Mouse (Mus musculus): Measurements from ENCODE around the gene Dspp.
A peak's percentile ranks its signal among the peaks of the same experiment; 100 is the strongest.

Dspp gene

DNA sequence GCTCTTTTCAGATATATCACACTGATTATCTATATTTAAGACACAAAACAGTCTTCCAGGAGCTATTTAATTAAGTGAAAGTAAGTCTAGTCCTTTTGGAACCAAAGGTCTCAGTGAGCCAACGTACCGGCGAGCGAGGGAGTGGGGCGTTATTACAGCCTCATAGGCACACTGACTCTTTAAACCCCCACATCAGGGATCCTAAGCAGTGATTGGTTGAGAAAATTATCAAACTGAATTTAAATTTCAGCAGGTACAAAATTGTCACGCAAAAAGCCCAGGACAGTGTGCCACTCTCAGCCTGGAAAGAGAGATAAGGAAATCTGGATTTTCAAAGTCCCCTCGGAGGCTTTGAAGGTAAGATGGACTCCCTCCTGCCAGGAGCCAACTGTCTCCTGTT lies at the start of gene Dspp:
TSS of gene Dspp (plus strand) at position 301 of the 400 bp plus-strand sequence.
- DNase-seq (ENCODE audit: low spot score in 2 of 2) = no peak

DNA sequence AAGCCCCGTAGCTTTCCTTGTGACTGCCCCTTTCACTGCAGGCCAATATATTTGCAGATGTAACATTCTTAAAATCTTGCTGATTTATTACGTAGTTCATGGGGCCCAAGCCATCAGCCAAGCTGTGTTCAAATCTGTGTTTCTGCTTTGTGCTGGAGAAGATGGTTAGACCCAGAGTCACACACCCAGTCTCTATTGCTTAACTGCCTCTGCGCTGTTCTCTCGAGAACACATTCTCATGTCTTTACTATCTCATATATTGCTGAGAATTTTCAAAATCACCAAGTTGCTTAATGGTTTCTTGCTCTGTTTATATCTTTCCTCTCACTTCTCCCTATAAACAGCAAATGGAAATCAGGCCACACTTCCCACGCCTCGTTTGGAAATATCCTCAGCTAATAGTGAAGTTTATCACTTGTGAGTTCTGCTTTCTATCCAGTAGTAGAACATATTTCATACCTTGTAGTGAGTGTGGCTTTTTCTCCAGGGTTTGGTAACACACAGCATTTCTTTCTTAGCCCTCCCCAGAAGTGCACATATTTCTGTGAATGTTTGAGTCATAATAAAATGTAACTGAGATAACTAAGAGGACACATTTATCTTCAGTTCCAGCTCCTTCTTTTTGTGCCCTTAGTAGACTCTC lies 46.4 kb upstream of the Dspp start:
- DNase-seq (ENCODE audit: low spot score in 2 of 2) = no peak

DNA sequence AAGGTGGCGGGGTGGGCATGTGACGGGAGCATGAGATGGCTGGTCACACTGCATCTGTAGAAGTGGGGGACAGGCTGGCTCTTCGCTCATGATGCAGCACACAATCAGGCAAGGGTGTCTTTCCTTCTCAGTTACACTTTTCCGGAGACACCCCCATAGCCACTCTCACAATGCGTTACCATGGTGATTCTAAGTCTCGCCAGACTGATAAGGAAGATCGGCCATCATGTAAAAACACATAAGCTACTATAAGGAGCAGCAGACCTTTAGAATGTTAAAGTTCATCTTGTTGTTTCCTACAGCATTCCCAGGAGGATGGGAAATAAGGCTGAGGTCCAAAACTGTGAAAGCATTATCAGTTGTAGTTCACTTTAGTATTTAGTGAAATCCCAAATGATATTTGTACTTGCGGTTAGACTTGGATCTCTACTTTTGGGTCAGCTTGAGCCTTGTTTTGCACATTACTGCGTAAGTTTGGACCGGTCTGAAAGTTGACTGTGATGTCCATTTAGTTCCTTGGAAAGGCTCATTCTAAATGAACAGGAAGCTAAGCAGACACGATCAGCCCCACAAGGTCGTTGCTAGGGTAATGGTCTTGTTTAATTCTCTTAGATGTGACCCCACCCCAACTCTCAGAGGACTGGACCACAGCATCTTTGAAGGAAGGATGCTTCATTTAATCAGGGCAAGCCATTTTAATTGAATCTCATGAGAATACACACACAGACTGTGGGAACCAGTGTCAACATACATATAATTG lies 43.8 kb upstream of the Dspp start:
- peak; percentile 69 to 72 for DNase-seq (ENCODE audit: low spot score in 2 of 2)

DNA sequence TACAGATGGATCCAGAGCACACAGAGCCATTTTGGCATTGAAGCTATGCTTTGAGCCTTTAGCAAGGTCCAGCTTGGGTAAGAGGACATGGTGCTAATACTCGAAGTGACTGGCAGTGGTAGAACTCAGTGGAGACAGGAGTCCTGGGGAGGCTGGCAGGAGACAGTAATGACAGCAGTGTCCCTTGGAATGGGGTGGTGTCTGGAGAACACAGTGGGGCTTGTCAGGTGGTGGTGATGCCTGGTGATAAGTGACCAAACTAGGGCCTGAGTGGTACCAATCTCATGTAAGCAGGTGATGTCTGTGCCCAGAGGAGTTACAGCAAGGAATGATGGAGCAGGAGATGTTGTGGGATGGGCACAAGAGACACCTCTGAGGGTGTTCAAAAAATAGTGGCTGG lies 43.2 kb upstream of the Dspp start:
- DNase-seq (ENCODE audit: low spot score in 2 of 2) = no peak

DNA sequence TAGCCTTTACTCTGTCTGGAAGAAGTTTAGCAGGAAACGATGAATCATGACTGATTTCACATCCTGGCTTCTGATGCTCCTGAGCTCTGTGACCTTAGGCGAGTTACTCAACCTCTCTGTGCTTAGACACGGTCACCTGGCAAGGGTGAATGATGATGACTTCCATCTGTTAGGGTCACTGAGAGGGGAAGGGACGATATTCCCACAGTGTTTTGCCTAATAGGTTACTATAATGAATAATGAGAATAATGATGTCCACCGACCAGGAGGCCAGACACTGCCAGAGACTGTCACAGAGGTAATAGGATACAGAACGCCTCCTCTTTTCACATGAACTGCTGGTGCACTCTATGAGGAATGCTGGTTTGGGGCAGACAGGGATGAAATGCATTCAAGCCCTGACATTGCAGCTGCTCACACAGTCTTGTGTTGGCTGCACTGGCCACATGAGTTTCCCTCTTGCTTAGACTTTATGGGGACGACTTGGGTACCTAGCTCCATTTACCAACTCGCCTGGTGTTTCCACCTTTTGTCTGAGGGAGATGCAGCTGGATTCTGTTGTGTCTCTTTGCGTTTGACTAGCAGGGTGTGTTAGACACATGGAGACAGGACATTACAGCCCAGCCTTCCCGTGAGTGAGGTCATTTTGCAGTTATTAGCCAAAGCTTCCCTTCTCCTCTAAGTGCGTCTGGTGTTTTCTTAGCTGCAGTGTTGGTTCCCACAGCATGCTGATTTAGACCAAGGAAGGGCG lies 42.1 kb upstream of the Dspp start:
- DNase-seq (ENCODE audit: low spot score in 2 of 2) = peak; percentile 75 to 76

DNA sequence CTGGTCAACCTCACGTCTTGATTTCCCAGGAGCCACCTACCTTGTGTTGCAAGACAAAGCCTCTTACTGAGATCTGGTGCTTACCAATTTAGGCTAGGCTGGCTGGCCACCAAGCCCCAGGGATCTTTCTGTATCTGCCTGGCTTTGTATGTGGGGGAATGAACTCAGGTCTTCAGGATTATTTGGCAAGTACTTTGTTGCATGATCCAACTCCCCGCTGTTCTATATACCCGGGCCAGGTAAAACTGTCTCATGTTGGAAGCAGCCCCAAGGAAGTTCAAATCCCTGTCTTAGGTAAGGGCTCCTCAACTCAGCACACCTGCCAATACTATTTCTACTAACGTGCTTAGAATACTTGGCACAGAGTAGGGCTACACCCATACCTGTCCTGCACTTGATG lies 39.6 kb upstream of the Dspp start:
- DNase-seq (ENCODE audit: low spot score in 2 of 2) = no peak

DNA sequence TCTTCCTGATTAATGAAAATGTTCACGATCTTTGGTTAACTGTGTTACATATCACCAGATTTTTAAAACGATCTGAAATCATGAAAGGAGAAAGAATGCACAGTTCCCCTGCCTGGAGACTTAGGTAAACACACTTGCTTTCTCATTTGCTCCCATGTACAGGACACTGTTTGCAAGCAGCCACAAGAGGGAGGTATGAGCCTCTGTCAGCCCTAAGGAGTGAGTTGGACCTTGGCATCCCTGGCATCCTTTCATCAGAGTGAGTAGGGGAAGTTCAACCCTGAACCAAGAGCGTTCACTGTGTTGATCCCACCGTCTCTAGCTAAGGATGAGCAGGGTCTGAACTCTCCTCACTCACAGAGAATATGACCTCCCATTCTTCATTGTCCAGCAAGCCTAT lies 39.0 kb upstream of the Dspp start:
- no peak for DNase-seq (ENCODE audit: low spot score in 2 of 2)

DNA sequence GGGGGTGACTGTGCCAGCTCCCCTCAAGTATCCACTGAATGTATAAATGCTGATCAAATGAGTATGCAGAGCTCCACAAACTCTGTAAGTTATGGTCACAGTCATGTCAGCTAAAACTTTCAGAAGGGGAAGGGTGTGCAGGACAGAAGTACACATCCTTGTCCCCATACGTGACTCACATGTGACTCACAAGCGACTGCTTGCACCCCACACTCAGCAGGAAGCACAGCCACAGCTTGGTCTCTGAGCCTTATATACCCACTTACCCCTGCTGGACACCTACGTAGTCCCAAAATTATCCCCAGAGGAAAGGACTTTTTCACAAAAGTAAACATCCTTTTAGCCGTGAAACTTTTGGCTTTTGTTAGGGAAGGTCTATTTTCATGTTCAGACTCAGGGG lies 36.8 kb upstream of the Dspp start:
- no peak for DNase-seq (ENCODE audit: low spot score in 2 of 2)

DNA sequence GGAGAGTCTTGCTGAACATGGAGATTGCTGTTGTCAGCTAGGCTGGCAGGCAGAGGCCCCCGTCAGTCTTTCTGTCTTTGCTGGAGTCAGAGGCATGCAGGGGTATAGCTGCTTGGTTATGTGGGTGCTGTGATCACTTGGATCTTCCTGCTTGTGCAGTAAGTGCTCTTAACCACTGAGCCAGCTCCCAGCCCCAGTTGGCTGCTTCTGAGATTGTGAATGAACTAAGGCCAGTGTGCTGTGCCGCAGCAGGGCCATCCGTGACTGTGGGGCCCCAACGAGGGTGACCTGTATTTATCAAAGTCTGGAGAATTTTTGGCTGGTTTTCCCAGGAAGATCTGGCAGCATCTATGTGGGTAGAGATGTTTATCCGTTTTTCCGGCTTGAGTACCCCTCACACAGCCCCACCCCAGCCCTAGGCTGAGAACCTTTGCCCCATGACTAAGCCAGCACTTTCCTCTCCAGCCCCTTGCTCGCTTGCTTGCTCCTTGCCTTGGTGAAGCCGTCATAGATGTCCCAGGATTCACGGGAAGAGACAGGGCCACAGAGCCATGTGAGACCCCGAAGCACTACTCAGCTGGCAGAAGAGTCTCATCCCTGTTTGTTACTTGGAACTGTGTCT lies 32.5 kb upstream of the Dspp start:
- DNase-seq (ENCODE audit: low spot score in 2 of 2) = no peak

DNA sequence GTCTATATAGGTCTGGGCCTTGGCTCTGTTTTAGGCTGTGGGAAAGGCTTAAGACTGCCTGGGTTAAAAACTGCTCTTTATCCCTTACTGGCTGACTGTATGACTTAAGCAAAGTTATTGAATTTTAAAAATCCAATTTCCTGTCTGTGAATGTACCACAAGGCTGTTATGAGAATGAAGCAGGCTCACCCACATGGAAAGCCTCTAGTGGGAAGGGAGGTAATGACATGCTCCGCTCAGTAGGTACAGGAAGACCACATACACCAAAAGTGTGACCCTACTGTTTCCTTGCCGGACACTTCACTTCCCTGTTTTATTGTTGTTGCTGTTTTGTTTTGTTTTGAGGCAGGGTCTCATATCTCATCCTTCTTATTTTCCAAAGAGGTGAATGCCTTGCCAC lies 29.4 kb upstream of the Dspp start:
- no peak for DNase-seq (ENCODE audit: low spot score in 2 of 2)

DNA sequence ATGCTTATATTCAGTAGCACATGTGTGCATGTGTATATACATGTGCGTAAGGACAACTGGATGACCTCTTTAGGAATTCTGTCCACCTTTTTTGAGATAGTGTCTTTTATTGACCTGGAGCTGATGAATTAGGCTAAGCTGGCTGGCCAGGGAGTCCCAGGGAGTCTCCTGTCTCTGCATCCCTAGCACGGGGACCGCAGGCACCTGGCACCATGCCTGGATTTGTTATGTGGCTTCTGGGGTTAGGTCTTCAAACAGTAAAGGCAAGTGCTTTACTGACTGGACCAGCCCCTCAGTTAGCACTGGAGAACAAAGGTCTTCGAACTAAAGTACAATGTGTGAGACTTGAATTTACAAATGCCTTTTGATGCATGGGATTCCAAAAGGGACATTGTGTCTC lies 26.5 kb upstream of the Dspp start:
- no peak for DNase-seq (ENCODE audit: low spot score in 2 of 2)

DNA sequence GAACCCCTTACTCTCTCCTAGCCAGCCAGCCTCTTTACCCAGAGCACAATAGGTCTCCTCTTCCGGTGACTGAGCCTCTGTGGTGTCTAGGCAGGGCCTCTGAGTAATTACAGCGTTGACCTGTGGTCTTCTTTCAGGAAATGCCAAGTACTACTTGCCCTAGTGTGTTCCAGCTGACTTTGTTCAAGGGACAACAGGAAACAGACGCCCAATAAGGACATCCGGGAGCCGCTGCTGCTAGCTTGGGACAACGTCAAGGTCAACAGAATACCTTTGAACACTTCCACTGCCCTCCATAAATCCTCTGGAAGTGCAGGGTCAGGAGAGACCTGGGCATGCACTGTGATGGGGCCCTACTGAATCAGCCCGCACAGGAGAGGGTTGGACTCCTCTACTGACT lies 21.2 kb upstream of the Dspp start:
- DNase-seq (ENCODE audit: low spot score in 2 of 2) = peak in 1 of 2 experiments; percentile 35

DNA sequence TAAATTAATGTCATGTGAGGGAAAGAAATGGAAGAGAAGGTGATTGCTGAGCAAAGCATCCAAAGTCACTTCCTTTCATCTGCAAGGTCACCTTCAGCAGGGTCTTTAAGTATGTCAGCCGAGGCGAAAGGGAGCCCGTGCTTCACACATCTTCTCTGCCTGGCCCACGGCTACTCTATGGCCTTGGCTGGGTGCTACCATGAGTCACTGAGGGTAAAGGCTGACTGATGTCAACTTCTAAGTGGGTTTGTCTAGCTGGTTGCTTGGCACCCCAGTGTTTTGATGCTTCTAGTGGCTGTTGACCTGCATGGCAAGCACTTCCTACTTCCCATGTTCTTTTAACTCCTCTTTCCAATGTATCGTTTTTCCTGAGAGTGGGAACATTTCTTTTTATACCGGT lies 20.3 kb upstream of the Dspp start:
- no peak for DNase-seq (ENCODE audit: low spot score in 2 of 2)

DNA sequence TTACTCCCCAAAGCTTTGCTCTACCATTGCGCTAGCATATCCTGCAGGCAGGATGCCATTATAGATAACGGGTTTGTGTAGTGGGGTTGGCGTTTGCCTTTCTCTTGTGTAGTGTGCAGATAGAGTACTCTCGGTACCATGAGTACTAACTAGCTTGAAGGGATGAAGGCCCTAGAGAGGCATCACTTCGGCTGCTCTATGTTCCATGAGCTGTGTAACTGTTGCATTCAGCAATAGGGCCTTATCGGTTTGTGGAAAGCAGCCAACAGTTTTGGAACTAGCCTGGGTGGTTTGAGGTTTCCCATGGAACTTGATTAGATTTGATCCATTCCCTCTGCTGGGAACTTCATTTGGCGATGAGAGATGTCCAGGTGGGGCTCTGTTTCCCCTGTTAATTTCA lies 12.8 kb upstream of the Dspp start:
- DNase-seq (ENCODE audit: low spot score in 2 of 2) = peak; percentile 19 to 26

DNA sequence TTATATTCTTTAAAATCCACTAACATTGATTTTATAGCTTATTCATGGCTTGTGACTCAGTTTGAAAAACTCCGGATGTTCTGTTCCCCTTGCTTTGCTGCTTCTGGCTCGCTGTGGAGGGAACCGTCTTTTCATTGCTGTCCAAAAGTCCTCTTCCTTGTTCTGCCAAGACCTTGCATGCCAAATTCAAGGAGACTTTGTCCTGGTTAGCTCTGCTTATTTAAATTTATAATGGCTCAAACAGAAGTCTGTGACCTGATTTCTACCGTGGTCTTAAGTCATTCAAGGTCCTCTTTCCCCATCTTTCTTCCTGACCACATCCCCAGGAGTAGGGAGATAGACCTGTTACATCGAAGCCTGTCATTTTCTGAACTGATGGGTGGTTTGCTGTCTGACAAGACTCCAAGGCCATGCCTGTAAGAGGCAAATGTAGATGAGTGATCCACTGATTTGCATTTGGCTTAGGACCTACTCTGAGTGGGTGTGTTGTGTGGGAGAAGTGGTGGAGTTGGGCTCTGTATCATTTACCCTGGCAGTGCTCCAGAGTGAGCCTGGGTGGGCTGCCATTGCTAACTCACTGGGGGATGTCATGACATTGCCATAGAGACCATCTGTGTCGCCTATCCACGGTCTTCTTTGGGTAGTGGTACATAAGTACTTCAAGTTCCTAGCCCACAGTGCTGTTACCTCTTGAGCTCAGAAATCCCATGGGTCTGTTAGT lies 12.0 kb upstream of the Dspp start:
- peak; percentile 18 to 34 for DNase-seq (ENCODE audit: low spot score in 2 of 2)

DNA sequence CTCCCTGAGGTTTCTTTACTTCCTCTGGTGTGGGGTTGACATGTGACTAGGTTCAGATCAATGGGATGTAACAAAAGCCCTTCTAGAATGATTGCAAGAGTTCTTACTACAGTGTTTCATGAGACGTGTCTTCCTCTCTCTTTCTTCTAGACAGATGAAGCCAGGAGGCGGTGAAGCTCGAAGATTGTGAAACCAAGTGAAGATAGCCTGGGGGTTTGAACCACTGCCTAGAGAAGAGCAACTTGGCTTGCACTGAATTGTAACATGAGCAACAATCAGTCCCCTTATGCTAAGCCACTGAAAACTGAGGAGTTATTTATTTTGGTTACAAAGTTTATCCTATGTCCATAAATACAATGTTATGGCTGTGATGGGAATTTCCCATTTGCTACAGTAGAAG lies 9.9 kb upstream of the Dspp start:
- no peak for DNase-seq (ENCODE audit: low spot score in 2 of 2)

DNA sequence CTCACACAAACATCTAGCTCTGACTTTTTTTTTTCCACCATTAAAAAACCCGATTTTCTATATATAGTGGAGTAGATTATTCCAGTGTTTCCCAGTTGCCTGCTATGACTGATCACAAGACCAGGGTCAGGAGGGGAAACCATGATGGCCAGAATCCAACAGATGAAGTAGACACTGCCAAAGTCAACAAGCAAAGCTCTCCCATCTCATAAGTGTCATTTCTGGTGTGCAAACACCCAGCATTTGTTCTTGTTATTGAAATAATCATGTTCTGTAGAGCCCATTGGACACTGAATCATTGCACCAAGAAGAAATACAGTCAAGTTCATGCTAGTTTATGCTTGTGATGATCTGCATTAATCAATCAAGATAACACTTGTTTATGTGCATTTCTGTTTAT lies 9.1 kb upstream of the Dspp start:
- DNase-seq (ENCODE audit: low spot score in 2 of 2) = peak; percentile 68 to 70

DNA sequence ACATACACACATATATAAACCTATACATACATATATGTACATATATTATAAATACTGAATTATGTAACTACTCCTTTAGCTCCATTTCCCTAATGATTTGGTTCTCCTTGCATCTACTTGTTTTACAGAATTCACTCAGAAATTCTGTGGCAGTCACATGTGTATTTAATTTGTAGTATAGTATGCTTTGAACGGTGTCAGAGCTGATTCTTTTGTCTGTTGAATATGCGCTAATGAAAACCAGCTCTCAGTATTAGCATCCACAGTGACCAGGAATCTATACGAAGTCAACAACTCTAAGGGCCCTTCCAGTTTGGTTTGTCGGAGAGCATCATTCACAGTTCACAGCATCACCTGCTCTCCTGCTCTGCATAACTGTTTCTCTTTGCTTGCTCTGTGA lies 7.0 kb upstream of the Dspp start:
- no peak for DNase-seq (ENCODE audit: low spot score in 2 of 2)

DNA sequence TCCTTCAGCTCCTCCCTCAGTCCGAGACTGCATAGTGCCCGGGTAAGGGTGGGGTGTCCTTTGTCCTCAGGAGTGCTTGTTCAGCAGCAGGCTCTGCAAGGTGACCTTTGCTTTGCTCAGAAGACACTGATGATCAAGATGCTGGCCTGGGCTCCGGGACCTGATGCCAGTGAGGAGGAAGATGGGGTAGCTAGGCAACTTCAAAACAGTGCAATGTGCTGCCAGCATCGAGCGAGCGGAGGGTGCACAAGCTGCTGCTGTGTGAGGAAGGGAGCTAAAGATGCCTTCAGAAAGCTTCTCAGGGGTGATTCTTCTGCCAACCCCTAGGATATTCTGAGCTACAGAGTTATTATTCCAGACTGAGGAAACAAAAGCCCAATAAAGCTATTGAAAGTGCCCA lies 2.6 kb downstream of the Dspp start:
- no peak for DNase-seq (ENCODE audit: low spot score in 2 of 2)

DNA sequence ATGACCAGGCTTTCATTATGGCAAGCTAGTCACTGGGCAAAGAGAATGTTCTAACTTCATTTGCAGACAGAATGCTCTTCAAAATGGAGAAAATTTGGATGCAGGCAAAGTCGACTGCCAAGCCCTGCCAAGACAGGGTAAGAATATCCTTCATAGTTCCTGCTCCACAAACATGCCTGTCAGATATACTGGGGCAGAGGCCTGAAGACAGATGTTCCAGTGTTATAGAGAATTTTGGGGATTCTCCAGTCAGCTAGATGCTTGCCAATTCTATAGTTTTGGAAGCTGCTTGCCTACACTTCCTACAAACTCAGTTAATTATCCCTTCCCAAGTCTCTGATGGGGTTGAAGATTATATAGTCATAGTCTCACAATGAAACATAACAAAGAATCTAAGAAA lies 13.2 kb downstream of the Dspp start:
- no peak for DNase-seq (ENCODE audit: low spot score in 2 of 2)

DNA sequence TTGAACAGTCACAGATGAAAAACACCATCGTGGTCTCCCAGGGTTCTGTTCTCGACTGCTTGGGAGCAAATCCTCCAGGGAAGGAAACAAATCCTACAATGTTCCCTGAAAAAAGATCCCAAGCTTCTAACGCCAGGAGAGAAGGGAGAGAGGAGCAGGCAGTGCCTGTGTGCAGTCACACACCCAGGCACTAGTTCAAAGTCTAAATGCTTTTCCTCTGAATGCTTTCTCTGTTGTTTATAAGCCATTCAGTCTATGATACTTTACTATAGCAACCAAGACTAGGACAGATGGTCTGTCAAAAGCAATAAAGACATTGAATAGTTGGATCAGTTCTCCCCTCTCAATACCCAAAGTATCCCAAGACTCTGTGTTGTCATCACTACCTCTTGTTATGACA lies 16.8 kb downstream of the Dspp start:
- DNase-seq (ENCODE audit: low spot score in 2 of 2) = no peak

DNA sequence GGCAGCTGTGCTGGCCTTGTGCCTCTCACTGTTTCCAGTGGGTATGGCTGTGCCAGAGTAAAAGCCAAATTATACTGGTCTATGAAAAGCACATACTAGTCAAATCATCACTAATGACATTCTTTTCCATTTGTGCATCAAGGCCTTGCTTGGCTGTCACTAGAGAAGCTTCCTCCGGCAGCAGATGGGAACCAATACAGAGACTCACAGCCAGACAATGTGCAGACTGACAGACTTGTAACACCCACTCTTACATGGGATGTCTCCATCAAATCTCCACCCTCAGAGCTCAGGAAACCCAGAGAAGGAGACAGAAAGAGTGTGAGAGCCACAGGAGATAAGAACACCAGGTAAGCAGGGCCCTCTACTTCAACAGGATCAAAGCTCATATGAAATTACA lies 24.6 kb downstream of the Dspp start:
- DNase-seq (ENCODE audit: low spot score in 2 of 2) = no peak

All from heart, adult 9 months (tissue).